Mouse (Mus musculus): ENCODE measurements at regions not wholly inside any gene's neighbourhood (a gene's known extent, or its start where the extent isn't known, plus 50 kb on each side); places are given as distances from the start of the nearest gene placed in this dataset.

DNA sequence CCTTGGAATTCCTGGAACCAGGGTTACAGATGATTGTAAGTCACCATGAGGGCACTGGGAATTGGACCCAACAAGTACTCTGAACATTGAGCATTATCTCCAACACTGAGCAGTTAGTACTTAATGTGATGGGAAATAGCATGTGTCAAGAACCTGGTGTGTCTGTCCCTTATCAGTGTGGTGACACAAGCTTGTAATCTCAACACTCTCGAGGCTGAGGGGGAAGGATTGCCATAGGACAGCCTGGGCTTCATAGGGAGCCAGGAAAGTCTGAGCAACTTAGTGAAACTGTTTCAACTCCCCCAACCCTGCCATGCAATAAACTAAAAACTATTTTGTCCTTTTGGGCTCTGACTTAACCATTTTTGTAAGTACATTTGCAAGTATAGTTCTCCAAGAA, 100.0 kb downstream of the Wdr20rt start:
- H3K9me3 ChIP-seq (ENCODE audit: control insufficient read depth, low read length): no peaks in the 10 kb centered on the region
- no peak overlapping the region for H3K27ac ChIP-seq (ENCODE audit: low read length)
- WGBS: 22% methylated on average over 1 of the region's 1 CpGs
- no peaks in the 10 kb centered on the region for H3K4me1 ChIP-seq (replicated peaks; ENCODE audit: control insufficient read depth, insufficient read depth, low read length)
- no peak overlapping the region for H3K9ac ChIP-seq (ENCODE audit: low read length)
- no peak for ATAC-seq (ENCODE audit: low read depth)
- H3K36me3 ChIP-seq (ENCODE audit: control insufficient read depth, insufficient read depth, low read length): no peaks in the 10 kb centered on the region
- no peak overlapping the region for H3K4me3 ChIP-seq (ENCODE audit: low read length)
- H3K27me3 ChIP-seq (ENCODE audit: control insufficient read depth, insufficient read depth, low read depth, low read length): no peaks in the 10 kb centered on the region
- no peak overlapping the region for H3K4me2 ChIP-seq (ENCODE audit: low read depth, low read length)

DNA sequence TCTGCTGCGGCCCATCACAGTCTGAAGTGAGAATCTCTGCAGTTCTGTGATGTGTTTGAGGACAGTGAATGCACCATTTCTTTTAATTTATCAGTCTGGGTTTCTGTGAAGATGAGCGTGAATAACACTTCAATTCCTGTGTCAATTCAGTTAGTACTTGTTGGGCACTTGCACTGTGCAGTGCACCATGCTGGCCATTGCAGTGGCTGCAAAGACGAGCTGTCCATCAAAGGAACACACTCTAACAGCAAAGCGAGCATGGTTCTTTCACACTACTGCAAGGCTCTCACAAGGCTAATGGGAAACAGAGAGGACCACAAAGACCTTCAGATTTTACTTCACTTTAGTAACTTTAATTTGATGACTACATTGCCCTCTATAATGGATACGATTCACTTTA, 103.2 kb downstream of the Wdr20rt start:
- Histone ChIP-seq H3K4me3 (ENCODE audit: low read length) (no peak overlapping the region), H3K9me3 (ENCODE audit: control insufficient read depth, low read length) (no peaks in the 10 kb centered on the region), H3K4me2 (ENCODE audit: low read depth, low read length) (no peak overlapping the region), H3K27ac (ENCODE audit: low read length) (no peak overlapping the region), H3K4me1 (replicated peaks; ENCODE audit: control insufficient read depth, insufficient read depth, low read length) (no peaks in the 10 kb centered on the region), H3K9ac (ENCODE audit: low read length) (no peak overlapping the region), H3K27me3 (ENCODE audit: control insufficient read depth, insufficient read depth, low read depth, low read length) (no peaks in the 10 kb centered on the region), H3K36me3 (ENCODE audit: control insufficient read depth, insufficient read depth, low read length) (no peaks in the 10 kb centered on the region)
- WGBS: 81% methylated on average over 5 of the region's 5 CpGs
- no peak for ATAC-seq (ENCODE audit: low read depth)

DNA sequence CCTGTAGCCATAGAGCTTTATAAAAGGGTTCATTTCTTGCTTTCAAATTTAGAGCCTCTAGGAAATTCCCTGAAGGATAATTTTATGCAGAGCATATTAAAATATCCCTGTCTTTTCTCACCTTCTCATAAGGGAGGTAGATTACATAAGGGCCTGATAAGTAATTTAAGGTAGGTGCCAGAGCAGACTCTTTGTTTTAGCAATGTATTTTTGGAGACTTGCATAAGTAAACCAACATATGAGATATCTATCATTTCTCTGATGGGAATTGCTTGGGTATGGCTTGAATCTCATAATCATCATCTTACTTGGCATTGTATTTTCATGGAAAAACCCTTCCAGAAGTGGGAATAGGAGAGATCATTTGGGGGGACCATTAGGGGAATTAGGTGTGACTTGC, 104.4 kb downstream of the Wdr20rt start:
- H3K9me3 ChIP-seq (ENCODE audit: control insufficient read depth, low read length): no peaks in the 10 kb centered on the region
- no peak overlapping the region for H3K4me2 ChIP-seq (ENCODE audit: low read depth, low read length)
- no peak overlapping the region for H3K27ac ChIP-seq (ENCODE audit: low read length)
- no peak for ATAC-seq (ENCODE audit: low read depth)
- H3K9ac ChIP-seq (ENCODE audit: low read length): no peak overlapping the region
- H3K36me3 ChIP-seq (ENCODE audit: control insufficient read depth, insufficient read depth, low read length): no peaks in the 10 kb centered on the region
- no peak overlapping the region for H3K4me3 ChIP-seq (ENCODE audit: low read length)
- no peaks in the 10 kb centered on the region for H3K27me3 ChIP-seq (ENCODE audit: control insufficient read depth, insufficient read depth, low read depth, low read length)
- no peaks in the 10 kb centered on the region for H3K4me1 ChIP-seq (replicated peaks; ENCODE audit: control insufficient read depth, insufficient read depth, low read length)

DNA sequence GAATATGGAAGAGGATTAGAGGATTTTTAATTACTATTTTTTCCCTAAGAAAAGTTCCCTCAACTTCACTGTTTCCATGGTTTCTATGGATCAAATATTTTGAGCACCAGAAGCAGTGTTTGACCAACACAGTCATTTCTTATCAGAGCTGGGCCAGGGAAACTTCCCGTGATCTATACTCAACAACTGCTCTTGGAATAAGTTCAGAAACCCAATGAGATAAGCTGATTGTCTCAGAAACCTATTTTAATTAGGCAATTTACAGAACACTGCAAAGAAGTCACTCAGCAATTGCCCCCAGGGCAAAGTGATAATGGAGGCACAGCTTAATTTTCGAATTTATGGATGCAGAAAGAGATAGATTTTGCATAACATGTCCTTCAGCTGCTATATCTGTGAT, 114.7 kb downstream of the Wdr20rt start:
- Histone ChIP-seq H3K9me3 (ENCODE audit: control insufficient read depth, low read length) (no peaks in the 10 kb centered on the region), H3K4me2 (ENCODE audit: low read depth, low read length) (no peak overlapping the region), H3K4me1 (replicated peaks; ENCODE audit: control insufficient read depth, insufficient read depth, low read length) (no peaks in the 10 kb centered on the region), H3K36me3 (ENCODE audit: control insufficient read depth, insufficient read depth, low read length) (no peaks in the 10 kb centered on the region), H3K27ac (ENCODE audit: low read length) (no peak overlapping the region), H3K9ac (ENCODE audit: low read length) (no peak overlapping the region), H3K27me3 (ENCODE audit: control insufficient read depth, insufficient read depth, low read depth, low read length) (no peaks in the 10 kb centered on the region), H3K4me3 (ENCODE audit: low read length) (no peak overlapping the region)
- ATAC-seq (ENCODE audit: low read depth): no peak
- 47% methylated on average over 2 of the region's 2 CpGs for WGBS

DNA sequence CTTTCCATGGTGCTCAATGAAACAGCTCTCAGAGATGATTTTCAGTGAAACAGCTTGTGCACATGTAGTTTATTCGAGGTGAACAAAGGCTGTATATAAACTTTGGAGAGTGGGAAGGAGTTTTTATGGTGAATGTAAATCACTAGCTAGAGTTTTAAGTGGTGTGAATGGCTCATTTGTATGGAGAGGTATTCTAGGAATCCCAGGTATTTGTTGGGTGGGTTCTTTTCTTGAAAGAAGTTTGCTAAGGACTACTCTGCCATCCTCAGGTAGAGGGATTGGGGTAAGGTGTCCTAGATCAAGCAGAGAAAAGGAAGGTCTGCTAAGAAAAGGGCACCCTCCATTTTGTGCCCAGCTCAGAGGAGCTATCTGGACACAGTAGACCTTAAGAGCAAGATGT, 121.9 kb downstream of the Wdr20rt start:
- 36% methylated on average over 1 of the region's 1 CpGs for WGBS
- no peak overlapping the region for H3K9ac ChIP-seq (ENCODE audit: low read length)
- no peak overlapping the region for H3K4me2 ChIP-seq (ENCODE audit: low read depth, low read length)
- ATAC-seq (ENCODE audit: low read depth): no peak
- no peaks in the 10 kb centered on the region for H3K4me1 ChIP-seq (replicated peaks; ENCODE audit: control insufficient read depth, insufficient read depth, low read length)
- H3K36me3 ChIP-seq (ENCODE audit: control insufficient read depth, insufficient read depth, low read length): no peaks in the 10 kb centered on the region
- H3K9me3 ChIP-seq (ENCODE audit: control insufficient read depth, low read length): no peaks in the 10 kb centered on the region
- no peaks in the 10 kb centered on the region for H3K27me3 ChIP-seq (ENCODE audit: control insufficient read depth, insufficient read depth, low read depth, low read length)
- no peak overlapping the region for H3K27ac ChIP-seq (ENCODE audit: low read length)
- H3K4me3 ChIP-seq (ENCODE audit: low read length): no peak overlapping the region

DNA sequence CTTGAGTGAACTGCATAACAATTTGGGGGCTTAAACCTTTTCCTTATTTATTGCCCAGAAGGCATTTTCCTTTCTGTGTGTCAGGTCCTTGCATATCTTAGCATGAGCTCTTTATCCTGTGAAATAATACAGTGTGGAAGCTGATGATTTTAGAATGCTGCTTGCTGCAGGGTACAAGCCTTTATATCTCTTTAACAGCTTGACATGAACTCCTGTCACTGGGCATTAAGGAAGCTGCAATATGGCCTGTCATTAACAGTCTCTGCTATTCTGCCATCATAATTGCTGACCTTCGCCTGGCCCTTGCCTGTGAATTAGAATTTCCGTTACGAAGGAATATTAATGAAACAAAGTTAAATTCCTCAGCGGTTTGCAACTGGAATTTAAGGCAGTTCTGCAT, 124.2 kb downstream of the Wdr20rt start:
- 72% methylated on average over 4 of the region's 4 CpGs for WGBS
- H3K9me3 ChIP-seq (ENCODE audit: control insufficient read depth, low read length): no peaks in the 10 kb centered on the region
- ATAC-seq (ENCODE audit: low read depth): no peak
- no peaks in the 10 kb centered on the region for H3K4me1 ChIP-seq (replicated peaks; ENCODE audit: control insufficient read depth, insufficient read depth, low read length)
- H3K9ac ChIP-seq (ENCODE audit: low read length): no peak overlapping the region
- no peak overlapping the region for H3K27ac ChIP-seq (ENCODE audit: low read length)
- H3K4me3 ChIP-seq (ENCODE audit: low read length): no peak overlapping the region
- H3K27me3 ChIP-seq (ENCODE audit: control insufficient read depth, insufficient read depth, low read depth, low read length): no peaks in the 10 kb centered on the region
- H3K4me2 ChIP-seq (ENCODE audit: low read depth, low read length): no peak overlapping the region
- H3K36me3 ChIP-seq (ENCODE audit: control insufficient read depth, insufficient read depth, low read length): no peaks in the 10 kb centered on the region

DNA sequence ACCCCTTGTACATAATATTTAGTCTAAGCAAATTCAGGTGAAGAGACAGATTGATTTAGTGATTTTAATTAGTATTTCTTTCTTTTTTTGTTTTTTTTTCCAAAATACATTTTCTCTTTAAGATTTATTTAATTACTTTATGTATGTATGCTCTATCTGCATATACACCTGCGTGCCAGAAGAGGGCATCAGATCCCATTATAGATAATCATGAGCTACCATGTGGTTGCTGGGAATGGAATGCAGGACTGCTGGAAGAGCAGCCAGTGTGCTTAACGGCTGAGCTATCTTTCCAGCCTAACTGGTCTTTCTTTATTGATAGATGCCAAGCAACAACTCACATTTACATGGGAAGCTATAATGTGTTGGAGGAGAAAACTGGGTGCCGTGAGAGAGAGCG, 138.9 kb downstream of the Wdr20rt start:
- Histone ChIP-seq H3K27ac (ENCODE audit: low read length) (no peak overlapping the region), H3K27me3 (ENCODE audit: control insufficient read depth, insufficient read depth, low read depth, low read length) (no peaks in the 10 kb centered on the region), H3K4me2 (ENCODE audit: low read depth, low read length) (no peak overlapping the region), H3K4me1 (replicated peaks; ENCODE audit: control insufficient read depth, insufficient read depth, low read length) (no peaks in the 10 kb centered on the region), H3K4me3 (ENCODE audit: low read length) (no peak overlapping the region), H3K36me3 (ENCODE audit: control insufficient read depth, insufficient read depth, low read length) (no peaks in the 10 kb centered on the region), H3K9me3 (ENCODE audit: control insufficient read depth, low read length) (no peaks in the 10 kb centered on the region), H3K9ac (ENCODE audit: low read length) (no peak overlapping the region)
- WGBS: 66% methylated on average over 4 of the region's 4 CpGs
- ATAC-seq (ENCODE audit: low read depth): no peak

DNA sequence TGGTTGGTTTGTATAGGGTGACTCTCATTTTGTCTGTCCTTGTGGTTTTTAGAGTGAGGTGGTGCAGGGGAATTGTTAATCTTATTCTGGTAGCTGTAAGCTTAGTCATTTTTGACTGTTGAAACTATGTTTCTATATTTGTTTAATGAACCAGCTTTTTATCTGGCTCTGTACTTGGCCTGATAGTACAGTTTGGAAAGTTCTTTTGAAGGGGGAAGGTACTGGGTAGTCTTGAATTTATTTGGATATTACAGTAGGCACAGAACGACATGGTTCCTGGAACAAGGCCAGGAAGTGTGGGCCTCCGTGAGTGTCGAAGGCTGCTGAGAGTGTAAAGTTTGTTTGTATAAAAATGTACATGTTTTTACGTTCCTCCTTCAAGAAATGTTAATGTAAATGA, 142.0 kb downstream of the Wdr20rt start:
- no peak overlapping the region for H3K27ac ChIP-seq (ENCODE audit: low read length)
- no peak overlapping the region for H3K4me3 ChIP-seq (ENCODE audit: low read length)
- WGBS: 7% methylated on average over 4 of the region's 4 CpGs
- H3K9ac ChIP-seq (ENCODE audit: low read length): no peak overlapping the region
- no peak overlapping the region for H3K4me2 ChIP-seq (ENCODE audit: low read depth, low read length)
- no peaks in the 10 kb centered on the region for H3K27me3 ChIP-seq (ENCODE audit: control insufficient read depth, insufficient read depth, low read depth, low read length)
- H3K9me3 ChIP-seq (ENCODE audit: control insufficient read depth, low read length): no peaks in the 10 kb centered on the region
- no peak for ATAC-seq (ENCODE audit: low read depth)
- H3K36me3 ChIP-seq (ENCODE audit: control insufficient read depth, insufficient read depth, low read length): no peaks in the 10 kb centered on the region
- no peaks in the 10 kb centered on the region for H3K4me1 ChIP-seq (replicated peaks; ENCODE audit: control insufficient read depth, insufficient read depth, low read length)

DNA sequence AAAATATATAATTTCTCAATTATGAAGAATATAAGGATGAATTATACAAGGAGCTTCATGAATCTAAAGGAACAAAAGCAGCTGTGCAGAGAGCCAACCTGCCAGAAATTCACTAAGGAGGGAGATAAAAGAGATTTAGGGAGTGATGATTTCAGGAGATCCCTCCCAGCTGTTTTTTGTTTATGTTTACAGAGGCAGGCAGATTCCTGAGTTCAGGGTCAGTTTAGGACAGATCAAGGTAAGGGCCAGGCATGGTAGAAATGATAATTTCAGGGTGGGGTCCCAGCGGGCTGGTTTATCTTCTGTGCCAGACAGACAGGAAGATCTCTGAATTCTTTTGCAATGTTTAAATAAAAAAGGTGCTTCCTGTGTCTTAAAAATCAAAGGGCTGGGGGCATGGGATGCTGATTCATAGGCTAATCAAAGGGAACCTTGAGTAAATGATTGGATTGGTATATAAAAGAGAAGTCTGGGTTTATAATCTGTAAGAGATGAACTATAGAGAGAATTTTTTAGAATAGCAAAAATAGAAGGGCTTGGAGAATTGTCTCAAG, 142.6 kb downstream of the Wdr20rt start:
- Histone ChIP-seq H3K27ac (ENCODE audit: low read length) (no peak overlapping the region), H3K9ac (ENCODE audit: low read length) (no peak overlapping the region), H3K4me2 (ENCODE audit: low read depth, low read length) (no peak overlapping the region), H3K36me3 (ENCODE audit: control insufficient read depth, insufficient read depth, low read length) (no peaks in the 10 kb centered on the region), H3K4me1 (replicated peaks; ENCODE audit: control insufficient read depth, insufficient read depth, low read length) (no peaks in the 10 kb centered on the region), H3K9me3 (ENCODE audit: control insufficient read depth, low read length) (no peaks in the 10 kb centered on the region), H3K4me3 (ENCODE audit: low read length) (no peak overlapping the region), H3K27me3 (ENCODE audit: control insufficient read depth, insufficient read depth, low read depth, low read length) (no peaks in the 10 kb centered on the region)
- no peak for ATAC-seq (ENCODE audit: low read depth)
- WGBS: 44% methylated on average over 1 of the region's 1 CpGs

DNA sequence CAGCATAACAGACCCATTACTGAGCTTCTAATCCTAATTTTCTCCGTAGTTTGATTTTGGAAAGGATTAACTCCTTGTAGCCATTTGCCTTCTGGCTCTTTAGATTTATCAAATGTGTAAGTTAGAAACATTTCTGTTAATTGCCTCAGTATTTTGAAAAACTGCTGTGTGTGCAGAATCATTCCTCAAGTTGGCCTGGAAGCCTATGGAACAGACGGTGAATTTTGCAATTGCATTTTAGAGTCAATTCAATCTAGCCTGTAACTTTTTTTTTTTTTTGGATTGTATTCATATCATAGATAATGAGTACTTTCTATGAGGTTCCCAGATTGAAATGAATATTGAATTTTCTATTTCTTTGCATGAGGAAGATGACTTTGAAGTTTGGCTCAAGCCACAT, 146.3 kb downstream of the Wdr20rt start:
- Histone ChIP-seq H3K4me1 (replicated peaks; ENCODE audit: control insufficient read depth, insufficient read depth, low read length) (no peaks in the 10 kb centered on the region), H3K9ac (ENCODE audit: low read length) (no peak overlapping the region), H3K27ac (ENCODE audit: low read length) (no peak overlapping the region), H3K36me3 (ENCODE audit: control insufficient read depth, insufficient read depth, low read length) (no peaks in the 10 kb centered on the region), H3K4me3 (ENCODE audit: low read length) (no peak overlapping the region), H3K27me3 (ENCODE audit: control insufficient read depth, insufficient read depth, low read depth, low read length) (no peaks in the 10 kb centered on the region), H3K4me2 (ENCODE audit: low read depth, low read length) (no peak overlapping the region), H3K9me3 (ENCODE audit: control insufficient read depth, low read length) (no peaks in the 10 kb centered on the region)
- WGBS: 73% methylated on average over 2 of the region's 2 CpGs
- no peak for ATAC-seq (ENCODE audit: low read depth)

Data from lung, embryonic 16.5 days (tissue).